Mouse (Mus musculus) kidney, postnatal 14 days (tissue): ENCODE measurements around the gene Col4a4.

Experiments used
- DNase-seq: peaks from one replicate; pipeline ENCODE4 v3.0.0; 2022; ENCODE audit warnings: mixed read lengths

Gene Col4a4

DNA sequence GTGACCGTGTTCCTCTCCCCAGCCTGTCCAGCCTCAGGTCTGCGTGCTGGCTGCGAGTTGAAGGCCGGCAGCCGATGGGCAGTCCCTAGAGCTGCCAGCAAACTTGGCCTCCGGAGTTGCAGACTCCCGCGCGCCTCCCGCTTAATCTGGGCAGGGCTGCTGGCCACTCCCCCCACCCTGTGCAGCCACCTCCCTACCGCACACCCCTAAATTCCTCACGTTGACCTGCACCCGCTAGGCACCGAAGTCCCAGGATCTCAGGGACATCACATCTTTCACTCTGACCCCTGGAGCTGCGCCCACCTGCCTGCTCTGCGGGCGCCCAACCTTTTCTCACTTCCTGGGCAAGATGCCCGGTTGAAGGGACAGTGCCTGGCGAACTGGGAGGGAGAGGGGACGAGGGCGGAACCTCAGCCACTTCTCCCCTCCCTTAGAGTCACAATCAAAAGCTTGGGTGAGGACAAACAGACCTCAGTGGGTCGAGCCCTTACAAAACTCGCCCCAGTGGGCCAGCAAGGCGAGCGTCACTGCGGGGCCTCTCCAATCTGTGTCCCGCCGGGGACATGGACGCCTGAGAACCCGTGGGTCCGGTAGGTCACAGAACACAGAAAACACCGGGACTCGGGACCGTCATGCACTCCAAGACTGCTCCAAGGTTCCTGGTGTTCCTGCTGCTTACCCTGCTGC is at the start of gene Col4a4, which contains the start of gene Col4a3:
Gene Col4a4 (minus strand): TSS at position 137 of the 687 bp plus-strand sequence.
Gene Col4a3 (plus strand): TSS at position 209 of the 687 bp plus-strand sequence.
- peak; percentile 86 for DNase-seq

DNA sequence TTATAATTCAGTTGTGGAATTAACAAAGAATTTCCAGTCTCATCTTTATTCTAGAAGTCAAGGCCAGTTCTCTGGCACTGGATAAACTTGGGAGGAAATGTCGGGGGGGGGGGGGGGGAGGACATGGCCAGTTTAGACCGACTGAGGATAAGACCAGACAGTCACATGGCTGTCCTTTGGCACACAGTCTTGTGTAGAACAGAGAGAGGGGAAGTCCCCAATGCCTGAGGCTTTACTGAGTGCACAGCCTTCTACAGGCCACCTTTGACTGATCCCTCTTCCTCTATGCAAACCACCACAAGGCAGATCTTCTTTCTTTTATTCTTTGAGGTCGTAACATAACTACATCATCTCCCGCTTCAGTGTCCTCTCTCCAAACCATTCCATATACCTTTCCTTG is 49.7 kb upstream of the Col4a4 start:
- peak; percentile 71 for DNase-seq

DNA sequence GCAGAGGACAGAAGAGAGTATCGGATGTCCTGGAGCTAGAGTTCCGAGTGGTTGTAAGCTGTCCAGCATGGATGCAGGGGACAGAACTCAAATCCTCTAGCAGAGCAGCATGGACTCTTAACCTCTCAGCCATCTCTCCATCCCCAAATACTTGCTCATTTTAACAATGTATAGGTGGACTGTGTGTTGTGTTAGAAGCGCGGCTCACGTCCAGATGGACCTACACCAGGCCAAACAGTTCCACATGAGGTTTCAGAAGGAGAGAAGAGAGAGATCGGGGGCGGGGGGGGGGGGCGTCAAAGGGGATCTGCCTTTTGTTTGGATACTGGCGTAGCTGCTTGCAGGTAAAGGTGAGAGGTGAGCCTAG is 48.6 kb upstream of the Col4a4 start:
- no peak for DNase-seq

DNA sequence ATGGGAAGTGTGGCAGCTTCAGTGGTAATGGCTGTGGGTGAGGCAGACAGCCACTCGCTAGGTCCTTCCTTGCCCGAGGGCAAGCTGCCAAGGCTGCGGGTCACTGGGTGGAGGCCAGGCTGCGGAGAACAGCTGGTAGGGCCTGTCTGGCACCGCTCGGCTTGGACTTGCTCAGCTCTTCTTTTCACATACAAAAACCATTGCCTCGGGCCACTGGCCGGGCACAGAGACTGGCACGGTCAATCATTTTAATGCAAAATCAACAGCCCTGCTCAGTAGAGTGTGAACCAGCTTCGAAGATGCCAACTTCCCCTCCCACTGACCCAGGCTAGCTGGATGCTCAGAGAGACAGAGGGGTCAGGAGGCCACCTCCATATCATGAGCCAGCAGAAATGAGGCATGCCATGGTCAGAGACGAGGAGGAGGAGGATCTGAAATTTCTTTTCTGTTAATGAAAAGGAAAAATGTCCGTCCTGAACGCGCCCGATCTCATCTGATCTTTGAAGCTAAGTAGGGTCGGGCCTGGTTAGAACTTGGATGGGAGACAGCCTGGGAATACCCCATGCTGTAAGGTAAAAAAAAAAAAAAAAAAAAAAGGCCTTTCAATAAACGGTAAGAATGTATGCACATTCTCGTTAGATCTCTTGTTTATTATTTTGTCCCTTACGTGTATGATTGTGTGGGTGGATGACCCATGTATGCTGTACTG is 48.0 kb upstream of the Col4a4 start:
- DNase-seq, result peak; percentile 93

DNA sequence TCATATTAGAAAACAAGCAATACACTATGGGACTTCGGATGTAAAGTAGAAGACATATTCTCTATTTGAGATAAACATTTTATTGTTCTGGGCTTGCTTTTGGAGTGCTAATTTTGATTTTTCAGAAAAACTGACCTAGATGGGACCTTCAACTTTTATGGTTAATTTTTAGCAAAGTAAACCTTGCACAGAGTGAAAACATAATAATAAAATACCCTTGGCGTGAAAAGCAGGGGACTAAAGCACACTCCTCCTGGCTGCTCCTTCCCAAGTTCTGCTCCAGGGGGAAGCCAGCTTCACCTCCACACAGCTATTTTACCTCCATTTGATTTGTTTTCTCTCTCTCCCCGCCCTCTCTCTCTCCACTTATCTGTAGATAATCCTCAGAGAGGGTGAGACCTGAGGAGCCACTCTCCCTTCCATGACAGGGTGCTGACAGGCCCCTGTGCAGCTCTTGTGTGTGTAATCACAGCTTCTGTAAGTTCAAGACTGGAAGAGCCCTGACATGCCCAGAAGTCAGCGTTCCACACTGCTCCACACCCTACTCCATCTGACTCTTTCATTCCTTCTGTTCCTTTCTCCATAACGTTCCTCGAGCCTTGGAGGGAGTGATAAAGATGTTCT is 44.6 kb upstream of the Col4a4 start:
- no peak for DNase-seq

DNA sequence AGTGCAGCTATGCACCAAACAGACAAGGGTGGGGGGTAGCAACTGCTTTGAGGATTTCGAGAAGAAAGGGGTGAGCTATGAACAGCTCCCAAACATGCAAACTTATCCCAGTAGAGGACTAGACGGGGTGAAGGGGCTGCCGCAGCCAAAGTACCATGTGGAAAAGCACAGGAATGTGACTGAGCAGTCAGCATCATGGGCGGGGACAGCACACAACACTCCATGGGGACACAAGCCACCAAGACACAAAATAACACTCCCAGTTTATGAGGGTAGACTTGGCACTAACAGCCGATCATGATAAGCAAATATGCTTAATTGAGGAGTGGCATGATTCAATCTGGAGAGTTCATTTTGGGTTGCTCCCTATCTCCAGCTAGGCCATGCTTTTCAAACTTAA is 42.8 kb upstream of the Col4a4 start:
- DNase-seq, result peak; percentile 47

DNA sequence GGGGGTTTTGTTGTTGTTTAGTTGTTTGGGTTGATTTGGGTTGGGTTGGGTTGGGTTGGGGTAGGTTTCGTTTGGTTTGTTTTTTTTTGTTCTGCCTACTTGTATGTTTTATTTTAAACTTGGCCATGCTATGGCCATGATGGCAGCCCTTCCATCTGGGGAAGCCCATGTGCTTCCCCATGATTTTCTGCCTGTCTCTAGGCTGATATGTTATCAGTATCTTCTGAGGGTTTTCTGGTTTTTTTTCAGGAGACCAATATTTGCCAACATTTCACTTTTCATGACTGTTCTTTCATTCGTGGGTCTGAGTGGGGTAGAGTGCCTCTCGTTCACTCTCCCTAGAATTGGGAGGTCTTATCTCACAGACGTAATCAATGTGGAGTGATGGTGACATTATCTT is 41.0 kb upstream of the Col4a4 start:
- no peak for DNase-seq

DNA sequence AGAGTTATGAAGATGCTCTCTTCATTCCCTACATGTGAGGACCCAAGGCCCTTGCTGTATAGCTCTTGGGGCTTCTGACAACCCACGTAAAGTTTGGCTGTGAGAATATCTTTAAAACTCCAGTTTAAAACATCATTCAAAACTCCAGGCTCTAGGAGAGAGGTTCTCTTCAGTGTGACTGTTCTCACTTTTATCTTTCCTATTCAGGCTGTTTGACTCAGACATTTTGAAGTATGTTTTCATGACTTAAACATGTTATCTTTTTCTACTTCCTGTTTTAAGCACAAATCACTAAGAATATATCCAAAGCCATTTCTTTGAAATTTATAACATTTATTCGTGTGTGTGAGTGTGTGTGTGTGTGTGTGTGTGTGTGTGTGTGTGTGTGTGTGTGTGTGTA is 38.8 kb upstream of the Col4a4 start:
- DNase-seq, result no peak

DNA sequence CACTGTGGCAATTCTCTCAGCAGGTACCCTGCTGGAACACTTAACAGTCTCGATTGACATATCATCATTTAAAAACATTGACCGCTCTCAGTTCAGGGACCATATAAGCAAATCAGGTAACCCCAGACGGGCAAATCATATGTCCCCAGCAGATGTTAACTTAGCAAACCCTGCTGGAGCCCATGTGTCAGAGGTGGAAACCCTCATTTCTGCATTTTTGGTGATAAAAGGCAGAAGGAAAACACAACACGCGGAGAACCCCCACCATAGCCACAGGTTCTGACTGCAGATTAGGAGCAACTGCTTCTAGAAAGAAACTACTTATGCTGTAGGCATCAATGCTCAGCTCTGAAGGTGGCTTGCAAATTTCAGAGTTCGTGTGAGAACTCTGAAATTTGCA is 38.3 kb upstream of the Col4a4 start:
- DNase-seq, result no peak

DNA sequence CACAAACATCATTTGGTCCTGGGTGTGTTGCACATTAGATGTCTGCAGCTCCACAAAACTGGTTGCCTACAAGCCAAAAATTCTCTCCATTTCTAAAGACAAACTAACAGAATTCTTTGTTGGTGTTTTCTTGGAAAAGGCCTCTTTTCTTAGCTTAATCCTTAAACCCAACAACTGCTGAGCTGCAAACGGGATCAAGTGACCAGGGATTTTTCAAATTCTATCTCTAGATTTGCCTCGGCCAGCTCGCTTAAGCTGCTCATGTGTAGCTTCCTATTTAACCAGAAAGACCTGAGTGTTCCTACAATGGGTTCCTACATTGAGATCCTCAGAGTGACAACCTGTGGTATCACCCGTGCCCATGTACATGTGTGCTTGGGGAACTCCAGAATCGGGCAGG is 33.3 kb upstream of the Col4a4 start:
- DNase-seq, result no peak

DNA sequence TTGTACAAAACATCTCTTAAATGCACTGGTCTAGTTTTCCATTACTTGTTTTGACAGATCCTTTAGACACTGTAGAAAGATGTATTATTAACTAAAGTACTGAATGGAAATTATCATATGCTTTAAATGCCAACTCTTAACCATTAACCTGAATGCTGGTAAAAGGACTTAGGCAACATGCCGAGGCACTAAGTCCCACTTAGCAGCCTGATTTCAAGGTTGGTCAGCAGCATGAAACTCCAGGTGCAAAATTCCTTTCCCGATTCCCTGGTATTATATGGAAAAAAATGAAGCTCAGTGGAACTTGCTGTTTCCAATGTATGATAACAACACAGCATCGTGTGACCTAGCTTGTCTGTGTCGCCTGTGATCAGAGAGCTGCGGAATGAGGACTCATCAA is 31.9 kb upstream of the Col4a4 start:
- peak; percentile 75 for DNase-seq

DNA sequence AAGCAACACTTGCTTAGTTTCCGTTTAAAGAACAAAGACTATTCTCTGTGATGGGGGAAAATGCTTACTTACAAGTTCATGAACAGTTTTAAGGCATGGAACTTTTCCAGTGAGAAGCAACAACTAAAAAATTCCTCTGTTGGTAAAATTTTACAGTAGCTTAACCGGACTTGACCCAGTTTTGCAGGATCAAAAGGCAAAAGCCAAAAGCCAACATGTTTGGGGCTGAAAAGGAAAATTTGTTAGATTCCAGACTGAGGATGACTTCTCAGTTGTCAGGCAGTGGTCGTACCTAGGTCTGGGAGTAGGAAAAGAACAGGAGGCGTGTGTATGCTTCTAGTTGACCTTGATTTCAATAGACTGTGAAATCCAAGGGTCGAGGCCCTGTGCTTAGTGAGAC is 31.4 kb upstream of the Col4a4 start:
- no peak for DNase-seq

DNA sequence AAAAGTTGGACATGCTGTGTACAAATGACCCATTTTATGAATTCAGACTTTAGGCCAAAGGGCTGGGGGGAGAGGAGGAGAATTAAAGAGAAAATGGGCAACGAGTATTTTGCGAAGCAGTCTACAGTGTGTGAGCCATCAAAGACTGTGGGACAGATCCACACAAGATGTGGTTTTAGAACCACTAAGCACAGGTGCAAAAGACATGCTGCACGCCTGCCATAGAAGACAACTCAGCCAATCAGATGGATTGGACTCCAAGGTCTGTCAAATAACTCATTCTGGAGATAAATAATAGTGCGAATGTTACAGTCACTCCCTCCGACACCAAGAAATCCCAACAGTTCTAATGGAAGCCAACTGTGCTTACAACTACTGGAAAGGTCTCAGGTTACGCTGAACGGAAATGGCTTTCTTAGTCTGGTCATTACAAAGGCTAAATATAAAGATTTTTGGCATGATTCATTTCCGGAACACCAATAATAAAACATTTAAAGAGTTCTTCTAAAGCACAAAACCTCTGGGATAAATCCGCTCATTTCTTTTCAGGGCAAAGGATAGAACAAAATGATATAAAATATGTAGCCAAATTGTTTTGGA is 25.5 kb upstream of the Col4a4 start:
- no peak for DNase-seq

DNA sequence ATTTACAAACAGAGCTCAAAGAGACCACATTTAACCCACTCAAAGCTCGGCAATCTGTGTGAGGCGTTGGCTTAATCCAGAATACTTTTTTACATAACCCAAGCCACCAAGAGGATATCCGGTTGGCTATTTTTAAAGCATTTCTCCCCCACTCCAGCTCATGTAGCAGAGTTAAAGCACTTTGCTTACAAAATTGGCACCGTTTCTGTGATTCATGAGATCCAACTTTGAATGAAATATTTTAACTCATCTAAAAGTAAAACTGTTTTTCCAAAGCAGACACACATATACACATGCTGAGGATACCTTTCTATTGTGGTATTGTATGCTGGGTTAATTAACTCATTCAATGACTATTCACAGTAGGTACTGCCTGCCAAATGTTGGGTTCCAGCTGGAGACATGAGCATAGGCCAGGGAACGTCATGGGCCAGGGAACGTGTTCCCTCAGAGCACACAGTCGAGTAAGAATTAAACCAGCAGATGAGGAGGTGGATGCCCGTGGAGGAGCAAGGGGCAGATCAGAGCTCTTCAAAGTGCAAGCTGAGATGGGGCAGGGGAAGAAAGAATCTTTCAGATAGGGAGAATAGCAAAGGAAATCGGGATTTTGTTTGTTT is 22.1 kb upstream of the Col4a4 start:
- DNase-seq, result no peak

DNA sequence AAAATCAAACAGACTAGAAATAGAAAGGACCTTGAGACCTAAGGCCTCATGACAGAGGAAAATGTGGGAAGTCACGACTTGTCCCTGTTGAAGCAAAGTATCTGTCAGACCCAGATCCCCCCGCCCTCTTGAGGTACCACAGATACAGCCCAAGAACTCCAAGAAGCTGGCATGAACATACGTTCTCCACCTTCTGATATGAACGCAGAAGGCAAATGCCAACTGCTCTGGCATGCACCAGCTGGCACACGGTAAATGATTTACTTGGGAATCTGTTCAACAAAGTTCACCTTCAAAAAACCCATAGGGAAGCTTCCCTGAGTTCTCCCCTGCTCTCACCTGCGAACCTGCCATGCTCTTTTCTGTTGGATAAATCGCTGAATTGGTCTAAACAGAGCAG is 19.2 kb upstream of the Col4a4 start:
- DNase-seq, result peak; percentile 75

DNA sequence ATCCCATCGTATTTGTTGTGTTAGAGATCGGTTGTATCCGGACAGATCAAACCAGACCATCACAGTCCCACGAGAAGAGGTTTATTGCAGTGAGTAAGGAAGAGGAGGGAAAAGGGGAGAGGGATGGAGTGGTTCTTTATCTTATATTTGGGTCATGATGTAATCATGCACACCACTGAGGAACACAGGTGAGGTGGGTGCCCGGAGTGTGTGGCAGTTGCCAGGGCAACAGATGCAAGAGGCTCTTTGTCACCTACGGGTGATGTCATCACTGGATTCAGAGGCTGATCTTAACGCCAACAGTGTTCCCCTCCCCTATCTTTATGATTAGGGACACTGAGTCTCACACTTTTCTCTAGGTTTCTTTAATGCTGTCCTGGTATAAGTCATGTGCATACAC is 18.7 kb upstream of the Col4a4 start:
- no peak for DNase-seq

DNA sequence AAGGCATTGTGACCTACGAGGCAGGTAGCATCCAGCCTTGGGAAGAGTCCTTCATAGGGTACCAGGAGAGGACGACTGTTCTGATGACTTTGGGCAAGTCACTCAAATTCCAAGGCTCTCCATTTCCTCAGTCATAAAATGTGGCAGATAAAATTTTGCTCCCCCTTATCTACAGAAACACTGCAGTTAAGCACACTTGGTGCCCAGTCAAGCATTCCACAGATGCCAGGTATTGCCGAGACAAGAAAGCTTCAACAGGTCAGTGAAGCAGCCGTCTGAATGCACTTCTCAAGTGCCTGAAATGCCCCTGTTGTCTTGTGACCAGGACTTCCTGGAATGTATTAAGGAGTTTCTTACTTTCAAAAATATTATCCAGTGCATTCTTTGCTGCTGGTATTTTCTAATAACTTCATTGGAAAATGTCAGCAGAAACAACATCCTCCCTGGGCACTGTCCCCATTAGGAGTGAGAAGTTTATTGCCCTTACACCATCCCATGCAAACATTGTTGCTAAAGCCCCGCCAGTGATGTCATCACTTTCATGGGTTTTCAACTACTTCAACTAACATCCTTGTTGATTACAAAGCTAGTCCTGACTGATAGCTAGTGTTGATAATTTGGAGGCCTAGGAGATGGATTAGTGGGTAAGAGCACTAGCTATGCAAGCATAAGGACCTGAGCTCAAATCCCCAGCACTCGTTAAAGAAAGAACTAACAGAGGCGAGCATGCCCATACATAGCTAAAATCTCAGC is 16.7 kb upstream of the Col4a4 start:
- no peak for DNase-seq

DNA sequence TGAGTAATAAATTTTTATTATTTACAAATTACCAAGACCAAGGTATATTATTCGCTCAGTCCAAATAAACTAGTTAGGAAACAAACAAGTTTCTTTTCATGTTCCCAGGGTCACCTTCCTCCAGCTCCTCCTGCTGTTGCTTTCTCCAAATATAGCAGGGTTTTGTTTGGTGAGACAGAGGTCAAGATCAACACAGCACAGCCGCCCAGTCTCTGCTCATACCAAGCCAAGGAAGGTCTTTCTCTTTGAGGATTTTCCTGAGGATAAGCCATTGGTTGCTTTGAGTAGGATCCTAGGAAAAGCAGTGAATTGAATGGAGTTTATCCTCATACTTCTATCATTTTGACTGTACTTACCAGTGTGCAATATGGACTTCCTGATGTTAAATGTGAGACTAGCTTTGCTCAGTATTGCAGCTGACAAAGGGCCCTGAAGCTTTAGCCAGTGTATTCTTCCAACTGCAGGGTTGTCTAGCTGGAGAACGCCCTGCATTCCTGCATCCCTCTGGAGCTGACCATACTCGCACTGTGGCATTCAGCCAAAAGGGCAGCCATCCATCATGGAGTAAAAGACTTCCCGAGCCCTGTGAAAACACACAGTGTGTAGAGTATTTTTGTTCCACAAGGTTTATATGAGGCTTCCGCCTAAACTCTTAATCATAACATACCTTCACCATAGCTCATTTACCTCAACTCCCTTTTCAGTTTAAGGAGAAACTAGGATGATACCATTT is 10.4 kb upstream of the Col4a4 start:
- DNase-seq, result peak; percentile 91

DNA sequence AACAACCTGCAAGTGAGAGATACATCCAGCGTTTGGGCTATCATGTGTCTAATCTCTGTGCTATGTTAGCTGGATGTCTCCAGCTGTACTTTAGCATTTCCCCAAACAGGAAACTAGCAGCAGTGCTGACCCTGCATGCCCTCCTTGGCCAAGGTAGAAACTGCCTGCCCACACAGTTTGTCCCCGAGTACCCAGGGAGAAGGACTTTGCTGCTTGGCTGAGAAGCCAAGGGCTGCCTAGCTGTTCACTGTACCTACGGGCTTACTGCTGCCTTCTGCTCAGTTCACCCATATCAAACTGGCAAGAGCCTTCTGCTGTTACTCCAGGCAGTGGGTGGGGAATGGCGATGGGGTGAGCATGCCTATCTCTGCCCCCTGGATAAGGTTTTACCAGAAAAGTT is 3.6 kb upstream of the Col4a4 start:
- peak; percentile 81 for DNase-seq

DNA sequence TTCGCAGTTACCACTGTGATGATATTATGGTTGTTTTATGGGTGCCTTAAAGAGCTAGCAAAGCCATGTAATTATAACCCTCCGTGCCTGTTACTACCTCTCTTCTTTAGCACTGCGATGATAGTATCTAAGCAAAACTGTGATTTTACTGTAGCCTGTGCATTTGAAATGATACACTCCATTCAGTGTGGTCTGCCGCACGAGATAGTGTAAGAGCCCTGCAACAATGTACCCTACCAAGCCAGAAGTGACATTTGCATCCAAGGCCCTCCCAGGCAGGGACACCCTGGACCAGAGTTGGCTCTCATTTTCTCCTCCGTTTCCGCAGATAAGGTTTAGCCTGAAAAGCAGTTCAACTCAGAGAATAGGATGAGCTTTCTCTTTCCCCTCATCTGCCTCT is 668 bp downstream of the Col4a4 start:
- DNase-seq, result no peak

DNA sequence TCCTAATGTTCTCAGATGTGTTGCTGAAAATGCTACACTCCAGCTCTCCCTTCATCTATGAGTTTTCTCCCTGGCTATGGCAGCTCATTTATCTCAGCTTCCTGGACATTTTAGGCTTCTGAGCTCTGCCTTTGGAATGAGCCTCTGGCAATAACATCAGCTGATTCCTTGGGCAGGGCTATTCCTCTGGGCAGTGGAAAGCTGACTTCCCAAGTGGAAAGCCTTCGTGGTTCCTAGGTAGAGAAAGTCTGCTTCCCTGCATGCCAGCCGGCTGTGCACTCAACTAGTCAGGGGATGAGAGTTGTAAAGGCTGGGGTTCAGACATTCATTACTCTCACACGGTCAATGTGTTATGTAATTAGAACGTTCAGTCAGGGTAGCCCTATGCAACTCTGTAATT is 8.3 kb downstream of the Col4a4 start:
- peak; percentile 55 for DNase-seq

DNA sequence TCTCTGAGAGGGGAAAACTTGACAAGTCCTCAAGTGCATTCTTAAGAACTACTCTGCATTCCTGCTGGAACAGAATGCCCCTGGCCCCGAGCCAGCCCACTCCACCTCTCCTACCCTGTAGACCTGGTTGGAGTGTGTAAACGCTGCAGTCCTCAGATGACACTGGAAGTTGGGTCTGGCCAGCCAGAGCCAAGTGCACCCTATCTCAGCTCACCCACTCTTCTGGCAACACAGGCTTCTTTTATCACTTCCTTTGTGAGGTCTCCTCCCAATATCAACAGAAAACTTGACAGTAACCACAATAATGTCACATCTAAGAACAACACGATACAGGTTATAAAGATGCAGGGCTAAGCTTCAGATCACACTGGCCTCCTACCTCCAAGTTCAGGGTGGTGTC is 8.7 kb downstream of the Col4a4 start:
- DNase-seq, result peak; percentile 91
